1 mouse cellular context compared by ENCODE assay signal in the genomic region with DNA sequence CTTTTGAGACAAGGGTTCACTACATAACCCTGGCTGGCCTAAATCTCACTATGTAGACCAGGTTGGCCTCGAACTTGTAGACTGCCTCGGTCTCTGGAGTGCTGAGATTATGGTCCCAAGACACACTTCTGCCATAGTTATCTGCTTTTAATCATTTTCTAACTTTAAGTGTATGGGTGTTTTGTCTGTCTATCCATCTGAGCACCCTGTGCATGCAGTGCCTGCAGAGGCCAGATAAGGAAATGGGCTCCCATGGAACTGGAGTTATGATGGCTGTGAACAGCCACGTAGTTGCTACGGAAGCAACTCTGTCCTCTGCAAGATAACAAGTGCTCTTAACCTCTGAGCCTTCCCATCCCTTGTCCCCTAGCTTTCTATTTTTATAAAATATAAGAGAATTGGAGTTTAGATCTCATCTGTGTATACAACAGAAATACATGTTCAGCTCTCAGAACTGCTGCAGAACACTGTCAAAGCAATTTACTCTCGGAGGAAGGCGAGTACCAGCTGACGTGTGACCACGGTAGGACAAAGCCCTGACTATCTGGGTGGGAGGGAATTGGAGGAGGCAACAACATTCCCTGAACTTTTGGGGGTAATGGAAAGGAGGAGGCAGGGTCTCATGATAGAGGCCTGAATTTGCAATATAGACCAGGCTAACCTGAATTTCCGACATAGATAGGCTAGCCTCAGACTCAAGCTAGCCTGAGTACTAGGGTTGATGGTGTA.
TF ChIP-seq lines count a peak whose summit lies in the region.

No protein-coding gene starts in this region.

TF ChIP-seq in MEL, 35 proteins besides CTCF, POLR2A, EP300 and RAD21 (continued from another document):
- TF ChIP-seq MAZ (IDR thresholded peaks at IDR 0.05; ENCODE audit: low read depth, low read length) (no peak), MAFK (IDR thresholded peaks at IDR 0.05; ENCODE audit: borderline replicate concordance, low read depth, low read length) (peak; percentile 85; the same call in 1 of the 2 replicates), SIN3A (IDR thresholded peaks at IDR 0.05; ENCODE audit: low read length) (peak; percentile 93), TCF12 (IDR thresholded peaks at IDR 0.05; ENCODE audit: low read depth, low read length) (peak; percentile 100)
